Mouse (Mus musculus) heart, postnatal 0 days (tissue): ENCODE measurements around the gene Rex1bd.

Experiments used
- CTCF ChIP-seq: IDR thresholded peaks from 2 replicates; pipeline ENCODE4 v1.5.1; 2016; ENCODE audit warnings: antibody characterized with exemption, control low read depth, low read depth
- EP300 ChIP-seq: IDR thresholded peaks from 2 replicates; pipeline ENCODE4 v1.6.1; 2016; ENCODE audit warnings: antibody characterized with exemption, low read depth

DNA sequence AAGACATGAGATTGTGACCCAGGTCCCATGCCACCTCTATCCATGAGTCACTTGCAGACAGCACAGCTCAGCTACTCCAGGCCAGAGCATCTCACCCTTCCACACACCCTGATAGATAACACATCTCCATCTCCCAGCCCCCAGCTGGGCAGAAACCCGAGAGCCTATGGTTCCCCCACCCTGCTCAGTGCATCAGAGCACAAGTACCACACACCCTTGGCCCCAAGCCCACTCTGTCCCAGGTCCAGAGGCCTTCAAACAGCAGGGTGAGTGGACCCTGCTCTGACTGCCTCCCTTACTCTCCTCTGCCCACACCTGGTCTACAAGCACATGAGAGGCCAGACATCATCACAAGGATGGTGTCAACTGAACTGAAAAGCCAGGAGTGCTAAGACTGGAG lies 38.6 kb downstream of the Rex1bd start:
- TF ChIP-seq CTCF = no peak
- TF ChIP-seq EP300 = no peak
